Mouse (Mus musculus): Measurements from ENCODE around the gene Asap3.

DNA sequence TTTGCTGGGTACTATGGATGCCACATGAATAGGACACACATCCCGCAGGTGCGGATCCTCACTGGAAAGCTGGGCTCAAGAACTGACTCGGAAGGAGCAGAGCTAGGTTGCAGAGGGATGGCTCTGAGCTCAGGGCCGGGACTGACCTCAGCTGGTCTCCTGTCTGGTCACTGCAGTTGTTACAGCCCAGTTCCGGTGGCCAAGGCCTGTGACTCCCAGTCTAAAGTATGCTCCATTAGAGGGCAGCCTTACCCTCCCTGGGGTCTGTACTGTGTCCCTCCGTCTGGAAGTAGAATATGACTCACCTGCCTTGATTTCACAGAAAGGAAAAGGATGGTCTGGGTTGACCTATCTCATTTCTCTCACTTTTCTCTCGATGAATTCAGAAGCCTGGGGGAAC, 38.0 kb downstream of the Asap3 start:
- TF ChIP-seq CTCF (IDR thresholded peaks at IDR 0.05; ENCODE audit: insufficient read depth, low read length), result no peak
- no peak for TF ChIP-seq POLR2A (IDR thresholded peaks at IDR 0.05; ENCODE audit: borderline replicate concordance, extremely low read depth, low read depth, low read length)
